8 mouse cellular contexts compared by ENCODE assay signal in genomic region chr10:43155046-43155560, GRCm38 (mm10). TPM values are rescaled to one million over a fixed set of nuclear protein-coding genes. Genes with fewer than 3 reads are reported as not detected.
DNase-seq lines count a peak whose midpoint lies in the region; ATAC-seq and TF ChIP-seq lines count a peak whose summit lies in the region.

No protein-coding gene starts in this region.

- intact Hi-C loops in gastrocnemius, postnatal 14 days (cut with DNase I; ENCODE audit: low total_unique reads) = no loop called here
- intact Hi-C loops in left cerebral cortex, postnatal 25 days (cut with DNase I) = no loop called here

- H3K4me3 ChIP-seq in hindbrain, embryonic 15.5 days = no peak overlapping the region
- H3K4me3 ChIP-seq in midbrain, embryonic 14.5 days (replicated peaks; ENCODE audit: low read depth, low read length) = no peak overlapping the region

- no peak for TF ChIP-seq CTCF in brain, embryonic 14.5 days (IDR thresholded peaks at IDR 0.05; ENCODE audit: borderline replicate concordance, extremely low read depth, insufficient read depth, insufficient read length)

- DNase-seq in ZHBTc4 (ENCODE audit: low read depth, low spot score) = peak; percentile 83
- peak; percentile 94 for DNase-seq in brain, embryonic 14.5 days (ENCODE audit: low read depth)
- DNase-seq in gastrocnemius, postnatal 14 days = peak; percentile 83
- DNase-seq in left cerebral cortex, postnatal 25 days (ENCODE audit: low spot score in 2 of 2) = peak; percentile 42 to 43
- DNase-seq in midbrain, embryonic 14.5 days = peak; percentile 89
- peak; percentile 27 for DNase-seq in urinary bladder, postnatal 25 days (ENCODE audit: low spot score)
- no peak for DNase-seq in B cell, adult 2 months

- H3K4me2 ChIP-seq in hindbrain, embryonic 15.5 days = peak overlapping the region; percentile 36
- H3K4me2 ChIP-seq in midbrain, embryonic 14.5 days (ENCODE audit: low read length) = peak overlapping the region; percentile 38

- peaks cover 8% of the 10 kb centered on the region; the same call in 1 of the 2 replicates for H3K36me3 ChIP-seq in hindbrain, embryonic 15.5 days
- H3K36me3 ChIP-seq in midbrain, embryonic 14.5 days (ENCODE audit: control insufficient read depth, insufficient read depth, low read length) = peaks cover 13% of the 10 kb centered on the region

- no peak for TF ChIP-seq POLR2A in brain, embryonic 14.5 days (IDR thresholded peaks at IDR 0.05; ENCODE audit: borderline replicate concordance, extremely low read depth, insufficient read depth, insufficient read length, poor library complexity, severe bottlenecking)

- peaks cover 22% of the 10 kb centered on the region for H3K4me1 ChIP-seq in hindbrain, embryonic 15.5 days (replicated peaks)
- peaks cover 22% of the 10 kb centered on the region for H3K4me1 ChIP-seq in midbrain, embryonic 14.5 days (ENCODE audit: control insufficient read depth, insufficient read depth, low read length)

- no peaks in the 10 kb centered on the region for H3K27me3 ChIP-seq in hindbrain, embryonic 15.5 days
- H3K27me3 ChIP-seq in midbrain, embryonic 14.5 days (ENCODE audit: control insufficient read depth, insufficient read depth, low read length) = no peaks in the 10 kb centered on the region

- no peaks in the 10 kb centered on the region for H3K9me3 ChIP-seq in hindbrain, embryonic 15.5 days
- H3K9me3 ChIP-seq in midbrain, embryonic 14.5 days (ENCODE audit: control insufficient read depth, low read length) = no peaks in the 10 kb centered on the region

- peak; percentile 77 for ATAC-seq in hindbrain, embryonic 15.5 days (ENCODE audit: low FRiP score, low read depth)
- peak; percentile 68 for ATAC-seq in midbrain, embryonic 14.5 days (ENCODE audit: low FRiP score, low TSS enrichment)

- WGBS in hindbrain, embryonic 15.5 days = 3% methylated on average over 12 of the region's 12 CpGs
- 6% methylated on average over 12 of the region's 12 CpGs for WGBS in midbrain, embryonic 14.5 days

- peak overlapping the region; percentile 73 for H3K27ac ChIP-seq in hindbrain, embryonic 15.5 days (replicated peaks)
- peak overlapping the region; percentile 77 for H3K27ac ChIP-seq in midbrain, embryonic 14.5 days (replicated peaks; ENCODE audit: low read depth, low read length)

- no peak overlapping the region for H3K9ac ChIP-seq in hindbrain, embryonic 15.5 days
- H3K9ac ChIP-seq in midbrain, embryonic 14.5 days (replicated peaks; ENCODE audit: low read length) = peak overlapping the region; percentile 20; the same call in 1 of the 2 replicates

RNA-seq across cellular contexts. Expression of gene Sobp, which starts 19.2 kb away (rescaled TPM):
- polyA plus RNA-seq in brain, embryonic 14.5 days (2012; rRNA removed) = 15.0 and 30.6 TPM in 2 replicates
- 10 to 100 TPM; 13.1 to 21.5 TPM for total RNA-seq in gastrocnemius, postnatal 14 days (2021)
- 13.2 and 13.3 TPM in 2 replicates for polyA plus RNA-seq in hindbrain, embryonic 15.5 days (2015; fragmentation: Nextera tagmentation; extraction: Ambion mirVana)
- 10 to 100 TPM; 71.3 to 84.9 TPM for total RNA-seq in left cerebral cortex, postnatal 25 days (2021)
- polyA plus RNA-seq in midbrain, embryonic 14.5 days (2014; fragmentation: Nextera tagmentation; extraction: Ambion mirVana) = 21.2 and 23.7 TPM in 2 replicates

RNA-seq across cellular contexts. Expression of gene 9030612E09Rik, which starts 19.4 kb away (rescaled TPM):
- 3.3 and 4.3 TPM in 2 replicates for polyA plus RNA-seq in brain, embryonic 14.5 days (2012; rRNA removed)
- 1 to 10 TPM; 2.1 to 2.4 TPM for total RNA-seq in gastrocnemius, postnatal 14 days (2021)
- 2.3 TPM in 2 replicates for polyA plus RNA-seq in hindbrain, embryonic 15.5 days (2015; fragmentation: Nextera tagmentation; extraction: Ambion mirVana)
- total RNA-seq in left cerebral cortex, postnatal 25 days (2021) = 1 to 10 TPM; 1.7 to 2.4 TPM
- 2.2 and 2.4 TPM in 2 replicates for polyA plus RNA-seq in midbrain, embryonic 14.5 days (2014; fragmentation: Nextera tagmentation; extraction: Ambion mirVana)

Comparison
In these comparisons a context has a peak if more than half of its experiments do, and no peak if none do; other contexts are left out.
1. DNase-seq: peak in ZHBTc4 (single experiment), brain, embryonic 14.5 days (single experiment), gastrocnemius, postnatal 14 days (single experiment), left cerebral cortex, postnatal 25 days (2 of 2), midbrain, embryonic 14.5 days (single experiment) and urinary bladder, postnatal 25 days (single experiment); none in B cell, adult 2 months (0 of 2).